Mouse (Mus musculus): ENCODE results near the gene Irak2. TPM values are rescaled to one million over a fixed set of nuclear protein-coding genes. Genes with fewer than 3 reads are reported as not detected.
"Not testable (repeated sequence)": the region's sequence is repeated elsewhere in the genome, so short reads cannot be mapped to it uniquely, and the experiment has no call there.

Gene Irak2
- polyA plus RNA-seq, 1 experiment from 2014 or later, result 7.9 TPM

GRCm38 (mm10) chr6:113669821-113670220, 31.6 kb downstream of the Irak2 start:
- Histone ChIP-seq H3K9me3 (replicated peaks) (peaks cover 8% of the 10 kb centered on the region), H3K9ac (no peak overlapping the region), H3K27me3 (replicated peaks) (no peaks in the 10 kb centered on the region), H3K4me3 (no peak overlapping the region), H3K4me2 (no peak overlapping the region), H3K27ac (ENCODE audit: poor library complexity, severe bottlenecking) (no peak overlapping the region), H3K36me3 (peaks cover 5% of the 10 kb centered on the region), H3K4me1 (replicated peaks) (peaks cover 34% of the 10 kb centered on the region)
- WGBS, result 46% methylated on average over 7 of the region's 7 CpGs
- no peak for ATAC-seq (ENCODE audit: insufficient number of reproducible peaks, low FRiP score)

GRCm38 (mm10) chr6:113672029-113672428, 33.8 kb downstream of the Irak2 start:
- not testable (repeated sequence) for H3K27ac ChIP-seq (ENCODE audit: poor library complexity, severe bottlenecking); H3K4me2 ChIP-seq; H3K9ac ChIP-seq; ATAC-seq (ENCODE audit: insufficient number of reproducible peaks, low FRiP score); H3K27me3 ChIP-seq (replicated peaks); H3K4me3 ChIP-seq; H3K36me3 ChIP-seq; H3K9me3 ChIP-seq (replicated peaks)
- peaks cover 25% of the 10 kb centered on the region for H3K4me1 ChIP-seq (replicated peaks)
- 83% methylated on average over 1 of the region's 1 CpGs for WGBS

GRCm38 (mm10) chr6:113672989-113673388, 34.7 kb downstream of the Irak2 start:
- Histone ChIP-seq H3K4me1 (replicated peaks) (peaks cover 17% of the 10 kb centered on the region), H3K36me3 (peaks cover 5% of the 10 kb centered on the region), H3K9ac (no peak overlapping the region), H3K27ac (ENCODE audit: poor library complexity, severe bottlenecking) (no peak overlapping the region), H3K4me2 (no peak overlapping the region), H3K9me3 (replicated peaks) (peaks cover 8% of the 10 kb centered on the region), H3K4me3 (no peak overlapping the region), H3K27me3 (replicated peaks) (no peaks in the 10 kb centered on the region)
- 81% methylated on average over 6 of the region's 6 CpGs for WGBS
- ATAC-seq (ENCODE audit: insufficient number of reproducible peaks, low FRiP score), result no peak

GRCm38 (mm10) chr6:113675234-113675633, 37.0 kb downstream of the Irak2 start:
- ATAC-seq (ENCODE audit: insufficient number of reproducible peaks, low FRiP score), result no peak
- H3K9me3 ChIP-seq (replicated peaks), result peaks cover 8% of the 10 kb centered on the region
- H3K4me2 ChIP-seq, result no peak overlapping the region
- H3K27me3 ChIP-seq (replicated peaks), result no peaks in the 10 kb centered on the region
- H3K4me3 ChIP-seq, result no peak overlapping the region
- no peak overlapping the region for H3K9ac ChIP-seq
- H3K4me1 ChIP-seq (replicated peaks), result no peaks in the 10 kb centered on the region
- WGBS, result 71% methylated on average over 4 of the region's 4 CpGs
- no peak overlapping the region for H3K27ac ChIP-seq (ENCODE audit: poor library complexity, severe bottlenecking)
- H3K36me3 ChIP-seq, result peaks cover 5% of the 10 kb centered on the region

DNA sequence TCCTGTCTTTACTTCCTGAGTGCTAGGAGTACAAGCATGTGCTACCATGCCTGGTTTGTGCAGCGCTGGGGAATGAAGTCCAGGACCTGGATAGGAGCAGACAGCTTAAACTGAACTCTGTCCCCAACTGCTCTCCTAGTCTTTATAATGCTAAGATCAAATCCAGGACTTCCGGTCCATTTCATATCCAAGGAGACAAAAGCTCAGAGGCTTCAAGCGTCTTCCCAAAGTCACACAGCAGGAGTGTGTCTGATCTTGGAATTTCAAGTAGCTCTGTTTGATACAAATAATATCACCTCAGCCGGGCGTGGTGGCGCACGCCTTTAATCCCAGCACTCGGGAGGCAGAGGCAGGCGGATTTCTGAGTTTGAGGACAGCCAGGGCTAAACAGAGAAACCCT, 37.7 kb downstream of the Irak2 start:
- Histone ChIP-seq H3K9me3 (replicated peaks) (peaks cover 8% of the 10 kb centered on the region), H3K4me1 (replicated peaks) (peaks cover 2% of the 10 kb centered on the region; the same call in 1 of the 2 replicates), H3K27ac (ENCODE audit: poor library complexity, severe bottlenecking) (no peak overlapping the region), H3K9ac (no peak overlapping the region), H3K4me3 (no peak overlapping the region), H3K27me3 (replicated peaks) (no peaks in the 10 kb centered on the region), H3K4me2 (no peak overlapping the region), H3K36me3 (peaks cover 5% of the 10 kb centered on the region)
- no peak for ATAC-seq (ENCODE audit: insufficient number of reproducible peaks, low FRiP score)
- WGBS, result 92% methylated on average over 9 of the region's 9 CpGs

DNA sequence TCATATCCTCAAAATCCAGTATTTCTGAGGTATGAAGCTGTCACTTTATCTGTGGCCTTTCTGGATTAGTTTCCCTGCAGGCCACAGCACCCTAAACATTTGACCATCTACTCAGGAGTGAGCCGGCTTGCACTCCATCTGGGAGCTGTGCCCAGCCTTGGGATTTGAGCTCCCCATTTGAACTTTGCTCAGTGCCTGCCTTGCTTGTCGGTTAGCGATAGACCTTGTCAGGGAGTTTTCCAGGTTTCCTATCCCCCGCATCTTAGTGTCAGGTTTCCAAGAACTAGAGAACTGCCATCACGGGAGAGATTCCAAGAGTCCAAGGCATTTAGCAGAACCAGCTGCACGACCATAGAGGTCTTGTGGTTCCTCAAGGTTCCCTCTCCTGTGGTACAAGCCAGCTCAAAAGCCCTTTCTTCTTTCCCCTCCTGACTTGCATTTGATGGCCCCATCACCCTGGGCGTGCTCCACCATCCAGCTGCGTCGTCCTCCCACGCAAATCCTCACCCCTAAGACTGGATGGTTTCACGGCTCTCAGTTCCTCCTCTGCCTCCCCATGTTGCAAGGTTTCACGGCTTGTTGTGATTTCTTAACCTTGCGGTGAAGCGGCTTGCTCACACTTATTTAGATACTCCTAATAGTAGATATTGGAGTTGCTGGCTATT, 38.9 kb downstream of the Irak2 start:
- Histone ChIP-seq H3K27ac (ENCODE audit: poor library complexity, severe bottlenecking) (no peak overlapping the region), H3K4me1 (replicated peaks) (peaks cover 6% of the 10 kb centered on the region; the same call in 1 of the 2 replicates), H3K9me3 (replicated peaks) (no peaks in the 10 kb centered on the region), H3K4me2 (no peak overlapping the region), H3K27me3 (replicated peaks) (no peaks in the 10 kb centered on the region), H3K4me3 (no peak overlapping the region), H3K9ac (no peak overlapping the region), H3K36me3 (0 out of 2 replicates have a peak, but pooled peaks cover 2% of the 10 kb centered on the region)
- 65% methylated on average over 14 of the region's 14 CpGs for WGBS
- no peak for ATAC-seq (ENCODE audit: insufficient number of reproducible peaks, low FRiP score)

DNA sequence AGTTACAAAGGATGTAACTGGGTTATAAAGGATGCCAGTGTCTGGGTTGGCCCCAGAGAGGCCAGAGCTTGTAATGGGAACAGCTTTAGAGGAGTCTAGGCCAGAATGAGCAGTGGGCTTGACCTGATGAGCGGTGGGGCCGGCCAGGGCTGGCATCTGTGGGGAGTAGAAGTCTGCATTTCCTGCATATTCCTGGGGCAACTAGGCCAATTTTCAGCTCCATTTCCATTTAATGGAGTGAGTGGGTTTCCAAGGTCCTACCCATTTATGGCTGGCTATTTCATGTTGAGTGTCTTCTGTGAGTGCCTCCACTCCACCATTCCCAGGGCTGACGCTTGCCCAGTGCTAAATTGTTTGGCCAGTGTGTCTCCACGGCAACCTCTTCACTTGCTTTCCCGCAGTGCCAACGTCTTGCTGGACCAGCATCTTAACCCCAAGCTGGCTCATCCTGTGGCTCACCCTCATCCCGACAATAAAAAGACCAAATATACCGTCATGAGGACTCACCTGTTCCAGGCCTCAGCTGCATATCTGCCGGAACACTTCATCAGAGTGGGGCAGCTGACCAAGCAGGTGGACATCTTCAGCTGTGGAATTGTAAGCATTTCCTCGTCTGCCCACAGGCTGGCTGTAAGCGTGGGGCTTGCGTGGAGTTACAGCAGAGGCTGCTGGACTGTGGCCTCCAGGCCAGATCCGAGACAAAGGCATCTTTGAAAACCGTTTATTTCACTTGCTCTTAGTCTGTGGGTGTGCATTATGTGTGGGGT, 40.2 kb downstream of the Irak2 start:
- Histone ChIP-seq H3K36me3 (0 out of 2 replicates have a peak, but pooled peaks cover 2% of the 10 kb centered on the region), H3K27ac (ENCODE audit: poor library complexity, severe bottlenecking) (no peak overlapping the region), H3K9ac (no peak overlapping the region), H3K4me1 (replicated peaks) (peaks cover 6% of the 10 kb centered on the region; the same call in 1 of the 2 replicates), H3K4me3 (no peak overlapping the region), H3K4me2 (no peak overlapping the region), H3K27me3 (replicated peaks) (no peaks in the 10 kb centered on the region), H3K9me3 (replicated peaks) (no peaks in the 10 kb centered on the region)
- no peak for ATAC-seq (ENCODE audit: insufficient number of reproducible peaks, low FRiP score)
- WGBS, result 79% methylated on average over 14 of the region's 14 CpGs

DNA sequence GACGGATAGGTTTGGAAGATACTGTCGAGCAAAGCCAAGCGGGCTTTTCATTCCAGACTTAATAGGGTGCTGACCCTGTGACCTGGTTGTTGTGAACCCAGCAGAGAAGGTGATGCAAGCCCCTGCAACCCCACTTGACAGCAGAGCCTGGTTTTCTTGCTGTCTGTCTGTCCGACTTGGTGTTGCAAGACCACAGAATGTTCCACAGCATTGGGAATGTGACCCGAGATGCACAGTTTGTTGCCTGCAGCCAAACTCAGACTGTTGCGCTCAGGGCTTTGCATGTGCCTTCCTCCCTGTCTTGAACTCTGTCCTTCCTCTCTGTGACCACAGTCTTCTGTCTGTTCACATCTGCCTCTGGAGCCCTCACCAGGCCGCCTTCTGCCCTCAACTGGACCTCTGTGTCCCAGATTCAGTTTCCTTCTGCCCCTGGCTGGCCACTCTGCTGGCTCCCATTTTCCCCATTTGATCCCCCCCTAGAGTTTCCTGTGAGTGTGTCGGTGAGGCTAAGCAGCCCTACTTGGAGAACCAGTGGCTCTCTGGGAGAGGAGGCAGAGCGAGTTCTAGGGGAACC, 41.8 kb downstream of the Irak2 start:
- H3K4me2 ChIP-seq, result no peak overlapping the region
- no peaks in the 10 kb centered on the region for H3K36me3 ChIP-seq
- 76% methylated on average over 9 of the region's 9 CpGs for WGBS
- H3K27me3 ChIP-seq (replicated peaks), result no peaks in the 10 kb centered on the region
- no peak for ATAC-seq (ENCODE audit: insufficient number of reproducible peaks, low FRiP score)
- H3K27ac ChIP-seq (ENCODE audit: poor library complexity, severe bottlenecking), result no peak overlapping the region
- H3K4me1 ChIP-seq (replicated peaks), result peaks cover 6% of the 10 kb centered on the region; the same call in 1 of the 2 replicates
- no peak overlapping the region for H3K4me3 ChIP-seq
- no peak overlapping the region for H3K9ac ChIP-seq
- H3K9me3 ChIP-seq (replicated peaks), result no peaks in the 10 kb centered on the region

DNA sequence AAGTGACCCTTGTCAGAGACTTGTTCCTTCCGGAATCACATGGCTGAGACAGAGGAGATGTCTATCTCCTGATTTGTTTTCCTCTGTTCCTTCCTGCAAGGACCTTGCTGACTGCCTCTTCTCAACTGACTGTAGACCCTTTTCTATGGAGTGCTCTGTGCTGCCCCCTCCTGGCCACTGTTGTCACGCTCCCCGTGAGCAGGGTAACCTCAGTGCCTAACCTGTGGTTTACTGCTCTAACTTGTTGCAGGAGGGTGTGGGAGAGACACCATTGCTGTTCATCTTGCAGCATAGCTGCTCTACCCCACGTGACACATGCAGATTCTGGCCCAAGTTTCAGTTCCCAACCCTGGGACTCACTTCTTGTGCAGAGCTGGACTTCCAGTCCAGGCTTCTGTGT, 43.0 kb downstream of the Irak2 start:
- Histone ChIP-seq H3K27me3 (replicated peaks) (no peaks in the 10 kb centered on the region), H3K4me1 (replicated peaks) (peaks cover 6% of the 10 kb centered on the region; the same call in 1 of the 2 replicates), H3K9me3 (replicated peaks) (no peaks in the 10 kb centered on the region), H3K4me2 (no peak overlapping the region), H3K4me3 (no peak overlapping the region), H3K36me3 (no peaks in the 10 kb centered on the region), H3K27ac (ENCODE audit: poor library complexity, severe bottlenecking) (no peak overlapping the region), H3K9ac (no peak overlapping the region)
- 15% methylated on average over 4 of the region's 4 CpGs for WGBS
- peak; percentile 72 for ATAC-seq (ENCODE audit: insufficient number of reproducible peaks, low FRiP score)

- Histone ChIP-seq H3K9me3 (replicated peaks) (no peaks in the 10 kb centered on the region), H3K27ac (ENCODE audit: poor library complexity, severe bottlenecking) (no peak overlapping the region), H3K4me1 (replicated peaks) (peaks cover 24% of the 10 kb centered on the region), H3K9ac (no peak overlapping the region), H3K27me3 (replicated peaks) (no peaks in the 10 kb centered on the region), H3K4me3 (no peak overlapping the region), H3K4me2 (no peak overlapping the region), H3K36me3 (no peaks in the 10 kb centered on the region; the same call in 1 of the 2 replicates)
- 84% methylated on average over 10 of the region's 10 CpGs for WGBS
- no peak for ATAC-seq (ENCODE audit: insufficient number of reproducible peaks, low FRiP score)
These were observed 45.0 kb downstream of the Irak2 start for GRCm38 (mm10) chr6:113683081-113683825.
